Mouse (Mus musculus): Measurements from ENCODE around the gene Ankrd39. TPM values are rescaled to one million over a fixed set of nuclear protein-coding genes. Genes with fewer than 3 reads are reported as not detected.

Ankrd39 gene
- polyA plus RNA-seq, 1 experiment from 2014 or later: 22.3 TPM

DNA sequence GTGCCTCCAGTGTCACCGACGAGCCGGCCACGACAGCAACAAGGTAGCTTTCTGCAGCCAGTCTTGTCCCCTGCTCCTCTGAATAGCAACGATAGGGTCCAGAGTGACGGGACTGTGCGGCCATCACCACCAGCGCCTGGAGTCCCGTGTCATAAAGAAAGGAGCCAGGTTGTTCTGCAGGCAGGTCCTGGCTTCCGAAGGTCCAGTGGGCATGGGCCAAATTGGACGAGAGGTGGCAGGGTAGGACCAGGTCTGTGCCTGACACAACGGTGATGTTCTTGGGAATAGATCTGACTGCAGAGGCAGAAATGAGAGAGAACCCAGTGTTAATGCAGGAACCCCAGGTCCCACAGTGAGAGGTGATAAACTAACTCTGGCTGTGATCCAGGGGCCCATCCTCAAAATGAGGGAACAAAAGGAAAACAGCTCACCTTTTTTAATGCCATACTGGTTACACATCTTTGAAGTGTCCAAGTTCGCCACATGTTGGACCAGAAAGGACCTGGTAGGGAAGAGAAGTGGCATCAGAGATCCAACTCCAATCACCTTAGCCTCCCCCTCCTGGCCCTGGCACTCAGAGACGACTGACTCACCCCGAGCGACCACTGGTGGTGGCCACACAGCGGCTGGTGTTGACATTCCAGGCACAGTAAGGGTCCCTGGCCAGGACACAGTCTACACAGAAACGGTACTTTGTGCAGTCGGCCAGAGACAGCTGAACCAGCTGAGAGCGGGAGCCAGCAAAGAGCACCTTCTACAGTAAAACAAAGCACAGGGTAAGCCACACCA is 3.0 kb upstream of the Ankrd39 start:
- ATAC-seq (ENCODE audit: low FRiP score, low TSS enrichment) (no peak), DNase-seq (no peak)
- H3K9me3 ChIP-seq (ENCODE audit: control insufficient read depth, low read length): no peaks in the 10 kb centered on the region
- H3K9ac ChIP-seq (replicated peaks; ENCODE audit: low read length): no peak overlapping the region
- no peak overlapping the region for H3K4me3 ChIP-seq (replicated peaks; ENCODE audit: low read depth, low read length)
- peaks cover 71% of the 10 kb centered on the region for H3K36me3 ChIP-seq (ENCODE audit: control insufficient read depth, insufficient read depth, low read length)
- 79% methylated on average over 20 of the region's 20 CpGs for WGBS
- no peaks in the 10 kb centered on the region for H3K27me3 ChIP-seq (ENCODE audit: control insufficient read depth, insufficient read depth, low read length)
- H3K4me1 ChIP-seq (ENCODE audit: control insufficient read depth, insufficient read depth, low read length): peaks cover 30% of the 10 kb centered on the region
- H3K4me2 ChIP-seq (ENCODE audit: low read length): no peak overlapping the region
- no peak overlapping the region for H3K27ac ChIP-seq (replicated peaks; ENCODE audit: low read depth, low read length)

DNA sequence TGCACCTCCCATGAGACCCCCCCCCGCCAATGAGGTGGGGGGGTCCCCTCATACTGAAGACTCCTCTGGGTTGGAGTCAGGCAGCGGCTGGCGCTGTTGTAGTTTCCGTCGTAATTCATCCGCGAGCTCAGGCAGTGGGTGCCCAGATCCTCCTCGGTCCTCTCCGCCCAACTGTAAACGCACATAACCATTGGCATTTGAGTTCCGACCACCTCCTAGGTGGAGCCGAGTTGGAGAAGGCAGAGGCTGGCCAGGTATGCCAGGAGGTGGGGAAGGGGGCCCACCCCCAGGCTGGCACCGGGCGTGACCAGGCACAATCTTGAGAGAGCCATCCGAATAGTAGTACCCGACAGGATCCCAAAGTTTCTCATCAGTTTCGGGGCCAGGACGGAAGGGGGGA is 2.2 kb upstream of the Ankrd39 start:
- 87% methylated on average over 18 of the region's 18 CpGs for WGBS
- H3K27ac ChIP-seq (replicated peaks; ENCODE audit: low read depth, low read length): no peak overlapping the region
- ATAC-seq (ENCODE audit: low FRiP score, low TSS enrichment) (no peak), DNase-seq (no peak)
- H3K9ac ChIP-seq (replicated peaks; ENCODE audit: low read length): no peak overlapping the region
- peaks cover 22% of the 10 kb centered on the region for H3K4me1 ChIP-seq (ENCODE audit: control insufficient read depth, insufficient read depth, low read length)
- H3K4me3 ChIP-seq (replicated peaks; ENCODE audit: low read depth, low read length): no peak overlapping the region
- H3K4me2 ChIP-seq (ENCODE audit: low read length): no peak overlapping the region
- H3K36me3 ChIP-seq (ENCODE audit: control insufficient read depth, insufficient read depth, low read length): peaks cover 63% of the 10 kb centered on the region
- H3K9me3 ChIP-seq (ENCODE audit: control insufficient read depth, low read length): no peaks in the 10 kb centered on the region
- H3K27me3 ChIP-seq (ENCODE audit: control insufficient read depth, insufficient read depth, low read length): no peaks in the 10 kb centered on the region

DNA sequence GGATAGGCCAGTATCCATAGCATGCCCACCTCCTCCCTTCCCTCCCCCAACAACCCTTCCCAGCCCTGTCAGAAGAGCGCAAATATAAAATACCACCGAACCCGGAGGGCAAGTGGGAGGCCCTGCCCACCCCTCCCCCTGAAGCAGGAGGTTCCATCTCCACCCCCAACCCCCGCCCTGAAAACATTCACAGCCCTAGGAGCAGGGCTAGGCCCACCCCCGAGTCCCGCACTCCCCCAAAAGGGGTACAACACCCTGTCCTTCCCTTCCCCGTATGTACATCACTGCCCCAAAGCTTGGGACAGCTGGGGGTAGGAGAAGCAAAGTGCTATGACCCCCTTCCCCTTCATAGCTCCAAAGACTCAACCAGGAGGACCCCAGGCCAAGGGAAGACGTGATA is 1.5 kb upstream of the Ankrd39 start:
- Histone ChIP-seq H3K27ac (replicated peaks; ENCODE audit: low read depth, low read length) (no peak overlapping the region), H3K9me3 (ENCODE audit: control insufficient read depth, low read length) (no peaks in the 10 kb centered on the region), H3K4me2 (ENCODE audit: low read length) (no peak overlapping the region), H3K27me3 (ENCODE audit: control insufficient read depth, insufficient read depth, low read length) (no peaks in the 10 kb centered on the region), H3K4me3 (replicated peaks; ENCODE audit: low read depth, low read length) (no peak overlapping the region), H3K9ac (replicated peaks; ENCODE audit: low read length) (no peak overlapping the region; the same call in 1 of the 2 replicates), H3K4me1 (ENCODE audit: control insufficient read depth, insufficient read depth, low read length) (peaks cover 17% of the 10 kb centered on the region), H3K36me3 (ENCODE audit: control insufficient read depth, insufficient read depth, low read length) (peaks cover 56% of the 10 kb centered on the region)
- no peak for ATAC-seq (ENCODE audit: low FRiP score, low TSS enrichment)
- DNase-seq: no peak
- 69% methylated on average over 8 of the region's 8 CpGs for WGBS

DNA sequence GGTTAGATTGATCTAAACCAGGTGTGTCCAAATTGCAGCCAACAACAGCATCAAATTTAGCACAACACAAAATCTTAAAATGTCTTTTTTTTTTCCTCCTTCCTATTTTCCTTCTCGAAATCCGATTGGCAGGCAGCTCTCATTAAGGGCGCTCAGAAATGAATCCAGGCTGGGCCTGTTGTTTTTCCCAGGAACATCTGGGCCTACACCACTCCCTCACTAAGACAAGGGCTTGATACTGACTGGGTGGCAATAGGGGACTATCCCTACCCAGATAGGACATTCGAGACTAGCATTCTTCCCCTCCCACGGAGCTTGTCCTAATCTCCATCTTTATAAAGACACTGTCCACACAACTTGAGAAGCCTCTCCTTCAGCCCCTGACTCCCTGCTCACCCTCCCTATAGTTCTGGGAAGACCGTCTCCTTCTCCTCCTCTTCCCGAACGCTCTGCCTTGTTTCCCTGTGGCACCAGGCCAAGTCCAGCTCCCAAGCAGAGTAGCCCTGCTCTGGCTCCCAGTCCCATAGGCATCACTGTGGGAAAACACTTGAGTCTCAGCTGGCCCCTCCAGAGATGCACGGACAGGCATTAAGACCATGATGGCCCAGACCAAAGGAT is 845 bp upstream of the Ankrd39 start:
- Histone ChIP-seq H3K27me3 (ENCODE audit: control insufficient read depth, insufficient read depth, low read length) (no peaks in the 10 kb centered on the region), H3K4me2 (ENCODE audit: low read length) (peak overlapping the region; percentile 72), H3K9ac (replicated peaks; ENCODE audit: low read length) (0 out of 2 replicates have a peak overlapping the region, but pooled peaks have one; percentile 23), H3K4me1 (ENCODE audit: control insufficient read depth, insufficient read depth, low read length) (peaks cover 17% of the 10 kb centered on the region), H3K9me3 (ENCODE audit: control insufficient read depth, low read length) (no peaks in the 10 kb centered on the region), H3K4me3 (replicated peaks; ENCODE audit: low read depth, low read length) (no peak overlapping the region), H3K36me3 (ENCODE audit: control insufficient read depth, insufficient read depth, low read length) (peaks cover 49% of the 10 kb centered on the region), H3K27ac (replicated peaks; ENCODE audit: low read depth, low read length) (peak overlapping the region; percentile 85)
- WGBS: 37% methylated on average over 9 of the region's 9 CpGs
- DNase-seq (peak; percentile 43), ATAC-seq (ENCODE audit: low FRiP score, low TSS enrichment) (no peak)

DNA sequence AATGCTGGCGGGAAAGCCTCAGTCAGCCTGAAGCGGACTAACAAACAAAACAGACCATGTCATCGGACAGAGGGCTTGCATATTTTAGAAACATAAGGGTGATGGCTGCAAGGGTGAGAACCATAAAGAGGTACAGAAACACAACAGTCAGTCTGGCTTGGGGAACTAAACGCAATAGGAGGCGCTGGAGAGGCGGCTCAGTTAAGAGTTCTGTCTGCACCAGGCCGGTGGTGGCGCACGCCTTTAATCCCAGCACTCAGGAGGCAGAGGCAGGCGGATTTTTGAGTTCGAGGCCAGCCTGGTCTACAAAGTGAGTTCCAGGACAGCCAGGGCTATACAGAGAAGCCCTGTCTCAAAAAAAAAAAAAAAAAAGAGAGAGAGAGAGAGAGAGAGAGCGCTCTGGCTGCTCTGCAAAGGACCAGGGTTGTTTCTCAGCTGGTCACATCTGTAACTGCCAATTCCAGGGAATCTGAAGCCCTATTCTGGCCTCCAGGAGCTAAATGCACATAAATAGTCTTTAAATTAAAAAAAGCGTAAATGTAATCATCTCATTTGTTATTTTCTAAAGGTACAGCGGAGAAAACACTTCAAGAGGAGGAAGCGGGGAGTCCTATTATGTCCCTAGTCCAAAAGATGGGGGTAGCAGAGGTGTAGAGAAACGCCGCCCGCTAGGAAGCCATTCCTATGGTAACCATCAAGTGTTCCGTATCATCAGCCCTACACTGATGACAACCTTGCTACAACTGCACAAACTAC is 1.2 kb downstream of the Ankrd39 start:
- Histone ChIP-seq H3K27me3 (ENCODE audit: control insufficient read depth, insufficient read depth, low read length) (no peaks in the 10 kb centered on the region), H3K4me2 (ENCODE audit: low read length) (peak overlapping the region; percentile 72), H3K36me3 (ENCODE audit: control insufficient read depth, insufficient read depth, low read length) (peaks cover 39% of the 10 kb centered on the region), H3K27ac (replicated peaks; ENCODE audit: low read depth, low read length) (0 out of 2 replicates have a peak overlapping the region, but pooled peaks have one; percentile 81), H3K9ac (replicated peaks; ENCODE audit: low read length) (peak overlapping the region; percentile 77; the same call in 1 of the 2 replicates), H3K9me3 (ENCODE audit: control insufficient read depth, low read length) (no peaks in the 10 kb centered on the region), H3K4me3 (replicated peaks; ENCODE audit: low read depth, low read length) (peak overlapping the region; percentile 57), H3K4me1 (ENCODE audit: control insufficient read depth, insufficient read depth, low read length) (peaks cover 17% of the 10 kb centered on the region)
- ATAC-seq (ENCODE audit: low FRiP score, low TSS enrichment) (no peak), DNase-seq (peak; percentile 26)
- 71% methylated on average over 18 of the region's 19 CpGs for WGBS

DNA sequence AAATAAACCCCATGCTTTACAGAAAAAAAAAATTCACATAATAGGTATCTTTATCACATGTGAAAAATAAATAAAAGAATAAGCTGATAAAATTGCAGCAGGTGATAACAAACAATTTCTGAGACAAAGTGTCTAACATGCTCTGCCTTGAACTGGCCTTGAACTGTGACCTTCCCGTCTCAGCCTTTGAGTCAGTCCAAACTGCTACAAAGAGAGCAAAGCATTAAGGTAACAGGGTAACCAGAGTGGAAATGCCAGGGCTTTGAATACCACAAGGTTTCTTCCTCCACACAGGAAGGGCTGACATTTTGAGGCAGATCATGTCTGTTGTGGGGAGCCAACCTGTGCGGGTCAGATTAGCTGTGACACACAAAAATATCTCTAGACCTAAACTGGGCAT is 1.9 kb downstream of the Ankrd39 start:
- DNase-seq: no peak

DNA sequence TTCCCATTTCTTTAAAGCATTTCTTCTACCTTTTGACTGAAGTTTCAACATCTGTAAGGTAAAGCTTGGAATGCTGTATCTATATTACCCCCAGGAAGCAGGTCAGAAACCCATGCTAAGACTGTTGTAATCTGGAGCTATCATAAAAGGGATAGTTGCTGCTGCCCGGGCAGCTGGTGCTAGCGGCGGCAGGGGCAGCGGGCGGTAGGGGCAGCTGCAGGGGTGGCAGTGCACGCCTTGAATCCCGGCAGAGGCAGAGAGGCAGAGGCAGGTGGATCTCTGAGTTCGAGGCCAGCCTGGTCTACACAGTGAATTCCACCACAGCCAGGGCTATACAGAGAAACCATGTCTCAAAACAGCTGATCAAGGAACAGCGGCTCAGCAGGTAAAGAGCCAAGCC is 4.3 kb downstream of the Ankrd39 start:
- no peak overlapping the region for H3K4me3 ChIP-seq (replicated peaks; ENCODE audit: low read depth, low read length)
- H3K27ac ChIP-seq (replicated peaks; ENCODE audit: low read depth, low read length): no peak overlapping the region
- no peak for ATAC-seq (ENCODE audit: low FRiP score, low TSS enrichment)
- 91% methylated on average over 9 of the region's 9 CpGs for WGBS
- peaks cover 12% of the 10 kb centered on the region for H3K4me1 ChIP-seq (ENCODE audit: control insufficient read depth, insufficient read depth, low read length)
- no peak for DNase-seq
- H3K9me3 ChIP-seq (ENCODE audit: control insufficient read depth, low read length): no peaks in the 10 kb centered on the region
- H3K9ac ChIP-seq (replicated peaks; ENCODE audit: low read length): no peak overlapping the region
- H3K27me3 ChIP-seq (ENCODE audit: control insufficient read depth, insufficient read depth, low read length): no peaks in the 10 kb centered on the region
- no peak overlapping the region for H3K4me2 ChIP-seq (ENCODE audit: low read length)
- H3K36me3 ChIP-seq (ENCODE audit: control insufficient read depth, insufficient read depth, low read length): peaks cover 35% of the 10 kb centered on the region

More for the DNA sequence above, 1.9 kb downstream of the Ankrd39 start:
- Histone ChIP-seq H3K9me3 (ENCODE audit: control insufficient read depth, low read length) (no peaks in the 10 kb centered on the region), H3K36me3 (ENCODE audit: control insufficient read depth, insufficient read depth, low read length) (peaks cover 37% of the 10 kb centered on the region), H3K9ac (replicated peaks; ENCODE audit: low read length) (no peak overlapping the region; the same call in 1 of the 2 replicates), H3K27ac (replicated peaks; ENCODE audit: low read depth, low read length) (no peak overlapping the region), H3K4me2 (ENCODE audit: low read length) (no peak overlapping the region), H3K4me3 (replicated peaks; ENCODE audit: low read depth, low read length) (no peak overlapping the region), H3K4me1 (ENCODE audit: control insufficient read depth, insufficient read depth, low read length) (peaks cover 17% of the 10 kb centered on the region), H3K27me3 (ENCODE audit: control insufficient read depth, insufficient read depth, low read length) (no peaks in the 10 kb centered on the region)
- ATAC-seq (ENCODE audit: low FRiP score, low TSS enrichment): no peak
- WGBS: 85% methylated on average over 2 of the region's 2 CpGs

DNA sequence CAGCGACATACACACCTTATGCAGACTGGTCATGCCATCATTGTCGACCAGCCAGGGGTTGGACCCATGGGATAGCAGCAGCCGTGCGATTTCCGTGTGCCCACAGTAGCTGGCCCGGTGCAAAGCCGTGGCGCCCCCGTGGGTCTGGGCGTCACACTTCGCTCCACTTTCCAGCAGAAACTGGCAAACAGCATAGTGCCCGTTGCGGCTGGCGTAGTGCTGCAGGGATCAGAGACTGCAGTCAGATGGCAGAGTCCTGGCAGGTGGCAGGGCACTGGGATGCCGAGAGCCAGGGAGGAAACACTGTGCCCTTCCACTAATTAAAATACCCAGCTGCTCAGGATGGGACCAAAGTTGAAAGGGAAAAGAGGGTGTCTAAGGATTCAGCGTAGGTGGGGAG is 5.4 kb downstream of the Ankrd39 start:
- Histone ChIP-seq H3K4me3 (replicated peaks; ENCODE audit: low read depth, low read length) (no peak overlapping the region), H3K4me2 (ENCODE audit: low read length) (no peak overlapping the region), H3K9me3 (ENCODE audit: control insufficient read depth, low read length) (no peaks in the 10 kb centered on the region), H3K4me1 (ENCODE audit: control insufficient read depth, insufficient read depth, low read length) (peaks cover 7% of the 10 kb centered on the region), H3K36me3 (ENCODE audit: control insufficient read depth, insufficient read depth, low read length) (peaks cover 35% of the 10 kb centered on the region), H3K27me3 (ENCODE audit: control insufficient read depth, insufficient read depth, low read length) (no peaks in the 10 kb centered on the region), H3K27ac (replicated peaks; ENCODE audit: low read depth, low read length) (no peak overlapping the region), H3K9ac (replicated peaks; ENCODE audit: low read length) (no peak overlapping the region)
- 96% methylated on average over 16 of the region's 16 CpGs for WGBS
- ATAC-seq (ENCODE audit: low FRiP score, low TSS enrichment) (no peak), DNase-seq (no peak)
